Mouse (Mus musculus): ENCODE data around the gene Cnfn.
"Not testable (repeated sequence)": the region's sequence is repeated elsewhere in the genome, so short reads cannot be mapped to it uniquely, and the experiment has no call there.

Cnfn gene

DNA sequence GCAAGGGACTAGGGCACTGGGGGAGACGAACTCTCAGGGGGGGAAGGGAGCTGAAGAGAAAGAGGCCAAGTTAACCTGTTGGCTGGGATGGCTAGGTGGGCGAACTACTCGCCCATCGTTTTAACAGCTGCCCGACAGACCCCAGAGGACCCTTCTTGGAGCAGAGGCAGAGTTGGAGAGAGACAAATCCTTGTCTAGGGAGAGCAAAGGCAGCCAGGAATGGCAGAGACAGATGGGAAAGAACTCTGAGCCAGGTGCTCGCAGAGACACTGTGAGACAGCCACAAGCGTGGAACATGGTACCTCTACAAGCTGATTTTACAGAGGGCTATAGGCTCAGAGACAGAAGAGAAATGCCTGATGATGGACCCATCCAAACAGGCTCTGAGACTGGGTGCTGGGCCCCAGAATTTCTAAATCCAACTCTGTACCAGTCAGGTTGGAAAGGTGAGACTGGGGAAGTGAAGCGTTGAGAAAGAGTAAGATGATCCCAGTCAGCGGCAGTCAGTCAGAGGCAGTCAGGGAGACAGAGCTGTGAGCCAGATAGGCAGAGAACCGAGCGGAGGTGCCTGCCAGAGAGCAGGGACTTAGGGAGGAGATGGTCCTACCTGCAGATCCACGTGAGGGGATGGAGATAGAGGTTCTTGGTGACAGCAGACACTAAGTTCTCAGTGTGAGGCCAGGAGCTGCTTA, at the start of gene Cnfn:
TSS of gene Cnfn (minus strand) at position 667 of the 692 bp plus-strand sequence.
- no peak for DNase-seq (ENCODE audit: low spot score in 2 of 2)

- DNase-seq (ENCODE audit: low spot score in 2 of 2), result no peak
Measured at GRCm38 (mm10) chr7:25417597-25417996, 48.1 kb upstream of the Cnfn start.

- DNase-seq (ENCODE audit: low spot score in 2 of 2), result no peak
Measured at GRCm38 (mm10) chr7:25412833-25413441, 43.4 kb upstream of the Cnfn start, which contains the start of gene Cxcl17. Cxcl17 (minus strand) TSS chr7:25412886.

- DNase-seq (ENCODE audit: low spot score in 2 of 2), result no peak
Measured at GRCm38 (mm10) chr7:25411861-25412260, 42.3 kb upstream of the Cnfn start.

- no peak for DNase-seq (ENCODE audit: low spot score in 2 of 2)
Measured at GRCm38 (mm10) chr7:25410969-25411615, 41.6 kb upstream of the Cnfn start.

DNA sequence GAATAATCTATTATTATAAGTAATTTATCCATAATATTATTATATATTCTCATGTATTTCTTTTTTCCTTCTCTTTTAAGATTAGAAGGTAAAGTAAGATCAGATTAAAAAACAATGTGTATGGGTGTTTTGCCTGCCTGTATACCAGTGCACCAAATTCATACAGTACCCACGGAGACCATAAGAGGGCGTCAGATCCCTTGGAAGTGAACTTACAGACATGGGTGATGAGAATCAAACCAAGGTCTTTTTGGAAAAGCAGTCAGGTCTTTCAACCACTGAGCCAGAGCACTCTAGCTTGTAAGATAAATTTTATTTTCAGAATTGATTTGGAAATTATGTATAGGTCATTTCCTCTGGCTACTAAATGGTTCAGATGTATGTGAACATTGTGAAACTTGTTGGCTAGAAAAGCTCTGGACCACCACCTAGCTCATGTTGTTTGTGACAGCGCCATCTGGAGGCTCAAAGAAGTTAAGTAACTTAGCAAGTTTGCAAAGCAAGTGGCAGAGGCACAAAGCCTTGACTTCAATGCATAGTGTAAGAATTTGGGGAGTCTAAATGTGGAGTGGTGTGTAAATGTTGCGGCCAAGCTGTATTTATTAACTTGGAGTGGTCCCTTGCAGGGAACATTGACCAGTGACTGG, 39.7 kb upstream of the Cnfn start:
- no peak for DNase-seq (ENCODE audit: low spot score in 2 of 2)

DNA sequence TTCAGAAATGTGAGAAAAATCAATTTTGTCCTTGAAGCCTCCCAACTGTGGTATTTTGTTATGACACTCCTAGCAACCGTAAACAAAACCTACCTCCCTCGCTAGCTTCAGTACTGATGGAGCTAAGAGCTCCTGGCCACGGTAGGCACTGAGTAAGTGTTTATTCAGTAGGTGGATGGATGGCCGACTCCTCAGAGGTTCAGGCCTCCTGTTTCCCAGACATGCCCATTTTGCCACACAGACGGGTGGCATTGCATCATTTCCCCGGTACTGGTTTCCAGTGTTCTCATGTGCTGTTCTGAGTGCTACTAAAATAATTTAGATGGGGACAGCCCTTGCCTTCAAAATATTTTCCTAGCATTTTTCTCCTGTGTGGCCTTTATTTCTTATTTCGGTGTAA, 36.9 kb upstream of the Cnfn start:
- DNase-seq (ENCODE audit: low spot score in 2 of 2), result no peak

DNA sequence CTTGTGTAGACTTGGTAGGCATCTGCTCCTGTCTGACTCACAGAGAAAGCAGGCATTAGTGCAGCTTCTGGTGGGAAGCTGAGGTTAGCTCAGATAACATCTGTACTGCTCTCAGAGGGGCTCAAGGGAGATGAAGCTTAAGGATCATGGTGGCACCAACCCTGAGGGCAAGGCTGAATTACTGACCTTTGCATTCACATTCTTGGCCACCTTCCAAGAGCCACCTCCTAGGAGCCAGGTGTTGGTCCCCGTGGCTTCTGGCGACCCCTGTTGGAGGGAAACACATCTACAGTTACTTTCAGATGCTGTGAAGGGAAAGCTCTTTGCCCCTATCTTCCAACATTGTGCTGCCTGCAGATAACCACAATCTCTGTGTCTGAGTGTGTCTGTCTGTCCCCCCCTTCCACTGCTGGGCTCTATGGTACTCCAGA, 33.2 kb upstream of the Cnfn start:
- no peak for DNase-seq (ENCODE audit: low spot score in 2 of 2)

GRCm38 (mm10) chr7:25401986-25402385, 32.5 kb upstream of the Cnfn start:
- no peak for DNase-seq (ENCODE audit: low spot score in 2 of 2)

DNA sequence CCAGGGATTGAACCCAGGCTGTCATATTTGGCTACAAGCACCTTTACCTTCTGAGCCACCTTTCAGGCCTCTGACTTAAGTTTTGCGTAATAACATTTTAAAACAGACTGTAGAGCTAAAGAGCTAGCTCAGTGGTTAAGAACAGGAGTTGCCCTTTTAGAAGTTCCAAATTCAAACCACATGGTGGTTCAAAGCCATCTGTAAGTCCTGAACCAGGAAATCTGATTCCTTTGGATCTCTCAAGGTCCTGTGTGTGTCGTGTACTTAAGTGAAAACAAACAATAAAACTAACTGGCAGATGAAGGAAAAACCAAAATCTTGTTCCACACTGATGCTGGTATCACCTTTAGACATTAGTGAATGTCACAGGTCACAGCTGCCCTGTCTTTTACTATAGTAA, 32.0 kb upstream of the Cnfn start:
- no peak for DNase-seq (ENCODE audit: low spot score in 2 of 2)

- not testable (repeated sequence) for DNase-seq (ENCODE audit: low spot score in 2 of 2)
Measured at GRCm38 (mm10) chr7:25399028-25399427, 29.5 kb upstream of the Cnfn start.

GRCm38 (mm10) chr7:25398610-25399009, 29.1 kb upstream of the Cnfn start, which contains the start of gene Lipe:
Lipe (minus strand) TSS chr7:25398710.
- no peak for DNase-seq (ENCODE audit: low spot score in 2 of 2)

GRCm38 (mm10) chr7:25396621-25397020, 27.1 kb upstream of the Cnfn start:
- DNase-seq (ENCODE audit: low spot score in 2 of 2), result no peak

DNA sequence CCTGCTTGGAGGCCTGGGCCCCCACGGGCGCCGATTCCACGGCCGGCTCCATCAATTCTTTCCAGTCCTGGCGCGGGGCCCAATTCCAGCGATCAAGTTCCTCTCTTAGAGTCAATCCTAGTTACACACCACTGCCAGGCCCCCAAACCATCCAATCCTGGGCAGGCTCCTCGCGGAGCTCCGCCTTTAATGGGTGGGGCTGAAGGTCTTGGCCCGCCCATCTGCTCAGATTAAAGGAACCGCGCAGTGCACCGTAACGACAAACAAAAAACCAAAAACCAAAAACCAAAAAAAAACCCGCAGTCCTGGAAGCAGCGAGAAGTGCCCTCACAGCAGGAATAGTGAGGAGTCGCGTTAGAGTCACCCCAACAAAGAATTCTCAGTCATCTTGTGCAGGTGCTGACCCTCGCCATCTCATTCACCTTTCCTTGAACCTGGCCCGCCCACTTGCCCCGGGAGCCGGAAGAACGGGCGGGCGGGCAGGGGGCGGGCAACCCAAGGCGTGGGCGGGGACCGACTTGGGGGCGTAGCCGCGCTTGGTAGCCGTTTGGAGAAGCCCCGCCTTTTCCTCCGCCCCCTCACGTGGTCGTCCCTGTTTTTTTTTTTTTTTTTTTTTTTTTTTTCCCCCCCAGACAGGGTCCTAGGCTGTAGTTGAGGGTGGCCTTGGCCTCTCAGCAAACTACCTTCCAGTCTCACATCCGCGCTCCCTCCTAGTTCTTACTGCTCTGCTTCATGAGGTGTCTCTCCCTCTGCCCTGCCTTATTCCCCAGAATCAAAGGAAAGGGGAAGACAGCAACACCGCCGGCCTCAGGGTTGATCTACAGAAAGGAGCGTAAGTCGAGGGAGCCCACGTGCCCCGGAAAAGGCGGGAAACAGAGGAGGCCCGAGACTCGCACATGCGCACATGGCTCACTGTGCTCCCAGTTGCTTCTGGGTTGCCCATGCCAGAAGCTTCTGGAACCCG, 26.3 kb upstream of the Cnfn start:
- DNase-seq (ENCODE audit: low spot score in 2 of 2), result peak; percentile 92 to 98

- DNase-seq (ENCODE audit: low spot score in 2 of 2), result no peak
Measured at GRCm38 (mm10) chr7:25395186-25395557, 25.6 kb upstream of the Cnfn start.

DNA sequence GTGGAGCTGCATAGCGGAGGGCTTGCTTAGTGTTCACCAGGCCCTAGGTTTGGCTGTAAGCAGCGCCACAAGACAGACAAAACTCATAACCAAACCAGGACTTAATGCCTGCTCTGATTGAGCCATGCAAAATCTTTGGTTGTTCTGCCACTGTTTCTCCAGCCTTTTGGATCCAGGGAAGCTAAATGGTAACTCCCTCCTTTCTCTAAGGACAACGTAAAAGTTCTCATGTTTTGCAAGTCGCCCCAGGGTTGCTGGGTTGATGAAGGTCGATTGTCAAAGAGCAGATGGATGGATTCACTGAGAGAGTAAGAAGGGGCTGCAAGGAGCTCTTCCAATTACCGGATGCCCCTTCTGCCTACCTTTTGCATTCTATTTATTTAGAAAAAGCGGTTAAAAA, 25.2 kb upstream of the Cnfn start:
- no peak for DNase-seq (ENCODE audit: low spot score in 2 of 2)

DNA sequence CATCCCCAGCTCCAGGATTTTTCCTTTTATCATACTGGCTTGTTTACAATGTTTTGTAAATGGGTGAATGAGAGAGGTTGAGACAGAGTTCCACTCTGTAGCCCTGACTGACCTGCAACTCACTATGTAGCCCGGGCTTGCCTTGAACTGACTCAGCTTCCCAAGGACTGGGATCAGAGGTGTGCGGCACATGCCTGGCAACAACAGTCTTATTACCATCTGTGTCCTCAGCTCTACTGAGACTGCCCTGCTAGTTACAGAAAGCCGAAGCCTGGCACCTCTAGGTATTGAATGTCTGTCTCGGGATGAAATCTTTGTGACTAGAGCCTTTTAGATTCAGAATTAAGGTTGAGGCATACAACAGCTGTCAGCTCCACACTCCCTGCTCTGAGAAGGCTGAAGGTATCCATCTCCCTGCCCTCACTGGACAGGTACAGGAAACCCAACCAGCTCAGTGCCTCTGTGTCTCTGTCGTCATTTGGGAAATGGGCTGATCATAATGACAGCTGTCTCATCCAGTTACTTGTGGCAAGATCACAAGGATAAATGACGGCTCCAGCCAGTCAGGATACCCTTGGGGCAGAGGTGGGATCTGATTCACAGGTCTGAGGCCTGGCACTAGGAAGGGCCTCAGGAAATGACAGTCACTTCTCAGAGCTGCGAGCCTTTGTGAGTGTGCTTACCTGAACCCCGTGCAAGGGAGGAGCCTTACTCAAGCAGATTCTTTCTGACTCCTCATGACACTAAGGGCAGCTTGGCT, 24.1 kb upstream of the Cnfn start:
- no peak for DNase-seq (ENCODE audit: low spot score in 2 of 2)

DNA sequence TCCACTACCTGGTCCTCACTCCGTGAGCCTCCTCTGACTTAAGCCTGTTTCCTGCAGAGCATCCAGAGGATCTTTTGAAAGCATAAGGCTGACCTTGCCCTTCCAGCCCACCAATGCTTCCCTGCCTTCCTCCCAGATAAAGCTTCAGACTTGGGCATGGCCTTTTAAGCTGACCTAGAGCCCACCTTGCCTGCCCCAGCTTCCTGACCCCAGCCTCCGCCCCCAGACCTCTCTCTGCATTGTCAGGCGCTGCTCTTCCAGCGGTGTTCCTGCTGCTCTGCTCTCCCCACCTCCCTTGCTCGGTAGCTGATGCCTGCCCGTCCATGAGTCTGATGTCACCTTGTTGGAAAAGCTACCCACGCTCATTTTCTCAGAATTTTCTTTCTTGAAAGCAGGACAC, 23.3 kb upstream of the Cnfn start:
- no peak for DNase-seq (ENCODE audit: low spot score in 2 of 2)

- DNase-seq (ENCODE audit: low spot score in 2 of 2), result no peak
Measured at GRCm38 (mm10) chr7:25391856-25392453, 22.4 kb upstream of the Cnfn start.

- DNase-seq (ENCODE audit: low spot score in 2 of 2), result no peak
Measured at GRCm38 (mm10) chr7:25390986-25391385, 21.5 kb upstream of the Cnfn start.

Data from urinary bladder, postnatal 4 days (tissue).